28 mouse cellular contexts compared by ENCODE assay signal in the genomic region with DNA sequence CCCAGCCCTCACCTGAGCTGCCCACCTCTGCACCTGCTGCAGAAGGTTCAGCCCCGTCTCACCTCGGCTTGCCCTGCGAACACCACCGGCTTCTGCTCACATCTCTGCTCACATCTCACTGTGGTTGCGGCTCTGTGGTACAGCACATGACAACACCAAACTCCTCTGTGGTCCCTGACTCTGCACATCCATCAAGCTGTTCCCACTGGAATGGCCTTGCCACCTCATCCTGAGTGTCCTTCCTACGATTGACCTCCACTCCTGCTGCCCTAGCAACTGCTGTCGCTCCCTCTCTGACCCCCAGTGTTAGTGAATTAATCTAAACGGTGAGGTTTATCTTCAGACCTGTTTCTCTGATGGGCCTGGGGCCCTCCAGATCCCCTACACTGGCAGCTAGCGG. TPM values are rescaled to one million over a fixed set of nuclear protein-coding genes. Genes with fewer than 3 reads are reported as not detected.
DNase-seq lines count a peak whose midpoint lies in the region; ATAC-seq lines count a peak whose summit lies in the region.
"Had no signal": no experiment of that assay in that cellular context is flagged by ENCODE, and none has a peak within 500 bp of the region (broad histone marks: within the 10 kb centered on the region; RNA-seq: fewer than 3 reads in every experiment).

No protein-coding gene starts in this region.

- 91% methylated on average over 9 of the region's 9 CpGs for WGBS in midbrain, embryonic 10.5 days

- peaks cover 75% of the 10 kb centered on the region for H3K27me3 ChIP-seq in megakaryocyte, embryonic 14.5 days (replicated peaks)
- H3K27me3 ChIP-seq in midbrain, embryonic 10.5 days (ENCODE audit: low read depth, poor library complexity, severe bottlenecking), result peaks cover 66% of the 10 kb centered on the region
- H3K27me3 ChIP-seq: CH12.LX had no signal

- H3K4me1 ChIP-seq in megakaryocyte, embryonic 14.5 days, result peaks cover 55% of the 10 kb centered on the region
- peaks cover 44% of the 10 kb centered on the region for H3K4me1 ChIP-seq in midbrain, embryonic 10.5 days

- H3K9me3 ChIP-seq in megakaryocyte, embryonic 14.5 days, result no peaks in the 10 kb centered on the region
- H3K9me3 ChIP-seq in midbrain, embryonic 10.5 days (replicated peaks), result no peaks in the 10 kb centered on the region
- H3K9me3 ChIP-seq: embryonic facial prominence, embryonic 13.5 days; embryonic facial prominence, embryonic 15.5 days; forebrain, embryonic 10.5 days; forebrain, embryonic 13.5 days had no signal

- no peak for ATAC-seq in megakaryocyte, adult 5-6 weeks (ENCODE audit: poor library complexity, severe bottlenecking)
- ATAC-seq: activated CD4-positive, CD25-positive, alpha-beta regulatory T cell, adult 4 months; CD4-positive, CD25-positive, alpha-beta regulatory T cell, adult 4 months; forebrain, embryonic 13.5 days; forebrain, embryonic 16.5 days; Patski had no signal

- H3K4me3 ChIP-seq in megakaryocyte, embryonic 14.5 days (replicated peaks), result peak overlapping the region; percentile 24
- no peak overlapping the region for H3K4me3 ChIP-seq in midbrain, embryonic 10.5 days
- H3K4me3 ChIP-seq: embryonic facial prominence, embryonic 13.5 days; embryonic facial prominence, embryonic 15.5 days; erythroblast, embryonic 14.5 days; forebrain, embryonic 13.5 days had no signal

- no peaks in the 10 kb centered on the region for H3K36me3 ChIP-seq in megakaryocyte, embryonic 14.5 days (replicated peaks; ENCODE audit: low read length)
- H3K36me3 ChIP-seq in midbrain, embryonic 10.5 days, result no peaks in the 10 kb centered on the region
- H3K36me3 ChIP-seq: embryonic facial prominence, embryonic 13.5 days; embryonic facial prominence, embryonic 15.5 days; forebrain, embryonic 10.5 days; G1E had no signal

- DNase-seq in adrenal gland, adult (ENCODE audit: inconsistent age in 2 of 2, low spot score in 1 of 2), result peak; percentile 67 to 82
- DNase-seq in adrenal gland, adult 18-20 months (ENCODE audit: low spot score in 2 of 2), result no peak
- DNase-seq in adrenal gland, adult 8-10 months, result peak; percentile 69
- no peak for DNase-seq in adrenal gland, postnatal 4 days (ENCODE audit: low spot score in 2 of 2)
- peak; percentile 63 to 71 for DNase-seq in adrenal gland, postnatal 36 days
- no peak for DNase-seq in midbrain, embryonic 10.5 days (ENCODE audit: low spot score)
- DNase-seq: B cell, adult 2 months; cerebellum, adult 11 months; cerebellum, adult 18-20 months; cerebellum, adult 8-10 months; cerebellum, adult 9-11 months; cerebellum, postnatal 14 days; cerebellum, postnatal 36 days; embryo, embryonic 11 days had no signal

- no peak overlapping the region for H3K27ac ChIP-seq in midbrain, embryonic 10.5 days (replicated peaks)
- H3K27ac ChIP-seq: embryonic facial prominence, embryonic 13.5 days; embryonic facial prominence, embryonic 15.5 days; forebrain, embryonic 13.5 days had no signal

RNA-seq across cellular contexts. Expression of gene Gsg1l, which starts 2.9 kb away (rescaled TPM):
- 10 to 100 TPM; 31.6 to 71.0 TPM for total RNA-seq in adrenal gland, adult 18-20 months (2021)
- 100 to 1,000 TPM in 2 of 4 experiments, 10 to 100 TPM in 2; 88.3 to 136 (median 104) TPM for total RNA-seq in adrenal gland, adult 8-10 months (2022)
- total RNA-seq in adrenal gland, postnatal 4 days (2021), result 10 to 100 TPM; 13.2 to 13.9 TPM
- 0.58 and 0.69 TPM in 2 replicates for polyA plus RNA-seq in megakaryocyte, embryonic 14.5 days (2012; ENCODE audit: insufficient read depth, low replicate concordance)
- total RNA-seq in megakaryocyte, adult 5-6 weeks (2015), result not detected in 2 replicates
- total RNA-seq in megakaryocyte, adult 5-6 weeks (2017), result not detected in 2 replicates
- total RNA-seq in adrenal gland, postnatal 36 days (2021), result 10 to 100 TPM; 68.9 to 70.8 TPM
- 1.1 and 1.9 TPM in 2 replicates for polyA plus RNA-seq in midbrain, embryonic 10.5 days (2016; fragmentation: Nextera tagmentation; extraction: Ambion mirVana)
- total RNA-seq: CH12.LX; common myeloid progenitor, adult 5-6 weeks had no signal
- polyA plus RNA-seq: activated CD4-positive, CD25-positive, alpha-beta regulatory T cell, adult 4 months; CD4-positive, CD25-positive, alpha-beta regulatory T cell, adult 4 months; erythroblast, embryonic 14.5 days; G1E; Patski had no signal

Comparison
In these comparisons a context has a peak if more than half of its experiments do, and no peak if none do; other contexts are left out.
1. DNase-seq: peak in adrenal gland, adult (2 of 2), adrenal gland, adult 8-10 months (single experiment) and adrenal gland, postnatal 36 days (2 of 2); none in adrenal gland, adult 18-20 months (0 of 2), adrenal gland, postnatal 4 days (0 of 2) and midbrain, embryonic 10.5 days (single experiment).
2. RNA of gene Gsg1l, which starts 2.9 kb away (total RNA-seq): 88.3 to 136 TPM in adrenal gland, adult 8-10 months, 31.6 to 71.0 TPM in adrenal gland, adult 18-20 months, 68.9 to 70.8 TPM in adrenal gland, postnatal 36 days and 13.2 to 13.9 TPM in adrenal gland, postnatal 4 days; not detected in megakaryocyte, adult 5-6 weeks; every median in the first group is over 10 times any median in the second.